Comparison of ENCODE assay signal across 31 mouse cellular contexts in the genomic region with DNA sequence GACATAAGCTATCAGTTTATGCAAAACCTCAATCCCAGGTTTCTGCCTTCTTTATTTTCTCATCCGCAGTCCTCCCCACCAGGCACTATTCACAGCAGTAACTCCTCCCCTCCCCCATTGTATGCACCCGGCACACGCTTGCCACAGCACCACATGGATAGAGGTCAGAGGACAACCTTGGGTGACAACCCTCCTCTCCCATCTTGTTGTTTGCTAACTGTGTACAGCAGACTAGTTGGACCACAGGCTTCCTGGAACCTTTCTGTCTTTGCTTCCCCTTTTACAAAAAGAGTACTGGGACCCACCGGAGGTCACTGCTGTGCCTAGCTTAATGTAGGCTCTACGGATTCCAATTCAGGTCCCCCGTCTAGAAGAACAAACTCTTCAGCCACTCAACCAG. TPM values are rescaled to one million over a fixed set of nuclear protein-coding genes. Genes with fewer than 3 reads are reported as not detected.
DNase-seq lines count a peak whose midpoint lies in the region; ATAC-seq and TF ChIP-seq lines count a peak whose summit lies in the region.
"Had no signal": no experiment of that assay in that cellular context is flagged by ENCODE, and none has a peak within 500 bp of the region (broad histone marks: within the 10 kb centered on the region; RNA-seq: fewer than 3 reads in every experiment).

No protein-coding gene starts in this region.

- no peak overlapping the region for H3K9ac ChIP-seq in liver, embryonic 14.5 days (replicated peaks)
- H3K9ac ChIP-seq: embryonic facial prominence, embryonic 15.5 days; heart, embryonic 13.5 days; hindbrain, embryonic 13.5 days; liver, embryonic 15.5 days; midbrain, embryonic 12.5 days had no signal

- peak; percentile 23 for DNase-seq in R1 (ENCODE audit: low read depth, low spot score)
- no peak for DNase-seq in liver, embryonic 14.5 days (ENCODE audit: low read depth in 3 of 3, low spot score in 3 of 3)
- no peak for DNase-seq in layer of hippocampus, adult 2 months (ENCODE audit: low spot score in 2 of 2)
- DNase-seq in spleen, adult 12 weeks (ENCODE audit: low spot score) = no peak
- DNase-seq in lung, postnatal 14 days = no peak
- DNase-seq: adrenal gland, postnatal 10 days; B cell, adult 2 months; cerebellum, adult 8-10 months; heart, adult 11 months; heart, postnatal 14 days; kidney, adult 18-20 months; kidney, postnatal 4 days; layer of hippocampus, adult 9-11 months; right cerebral cortex, postnatal 14 days; spleen, adult 18-20 months; thymus, postnatal 14 days had no signal

- 27% methylated on average over 6 of the region's 6 CpGs for WGBS in liver, embryonic 14.5 days (ENCODE audit: insufficient replicate concordance)

- peak; percentile 94 for ATAC-seq in granulocyte monocyte progenitor cell, adult 5-6 weeks (replicated peaks; ENCODE audit: poor library complexity, severe bottlenecking)
- ATAC-seq in liver, embryonic 14.5 days (ENCODE audit: insufficient read depth) = peak; percentile 51; the same call in 1 of the 2 replicates
- 0 out of 2 replicates have a peak, but pooled peaks have one; percentile 40 for ATAC-seq in megakaryocyte-erythroid progenitor cell, adult 5-6 weeks (replicated peaks; ENCODE audit: low FRiP score, low TSS enrichment, poor library complexity, severe bottlenecking)
- ATAC-seq: activated CD4-positive, CD25-positive, alpha-beta regulatory T cell, adult 4 months; forebrain, embryonic 14.5 days; inflammation-experienced regulatory T-cells, adult 6 months; Patski had no signal

- no peak overlapping the region for H3K27ac ChIP-seq in liver, embryonic 14.5 days
- H3K27ac ChIP-seq in layer of hippocampus, adult 2 months = no peak overlapping the region
- H3K27ac ChIP-seq: embryonic facial prominence, embryonic 15.5 days; heart, embryonic 13.5 days; hindbrain, embryonic 13.5 days; liver, embryonic 15.5 days; midbrain, embryonic 12.5 days had no signal

- H3K4me2 ChIP-seq in liver, embryonic 14.5 days (ENCODE audit: low read depth) = no peak overlapping the region
- H3K4me2 ChIP-seq: embryonic facial prominence, embryonic 15.5 days; heart, embryonic 13.5 days; hindbrain, embryonic 13.5 days; liver, embryonic 15.5 days; midbrain, embryonic 12.5 days had no signal

- H3K27me3 ChIP-seq in liver, embryonic 14.5 days (ENCODE audit: control insufficient read depth, insufficient read depth, low read length) = no peaks in the 10 kb centered on the region
- H3K27me3 ChIP-seq: CH12.LX; embryonic facial prominence, embryonic 15.5 days; heart, embryonic 13.5 days; hindbrain, embryonic 13.5 days; liver, embryonic 15.5 days; midbrain, embryonic 12.5 days; Patski had no signal

- H3K4me1 ChIP-seq in liver, embryonic 14.5 days (replicated peaks; ENCODE audit: control insufficient read depth in 2 of 2, insufficient read depth in 2 of 2, low read length in 1 of 2) = peaks cover 0 to 8% of the 10 kb centered on the region in 2 experiments; a peak in 1 of 4 replicates
- H3K4me1 ChIP-seq: embryonic facial prominence, embryonic 15.5 days; heart, embryonic 13.5 days; hindbrain, embryonic 13.5 days; midbrain, embryonic 12.5 days had no signal

- no peaks in the 10 kb centered on the region for H3K9me3 ChIP-seq in liver, embryonic 14.5 days (ENCODE audit: control insufficient read depth, low read length)
- H3K9me3 ChIP-seq: embryonic facial prominence, embryonic 15.5 days; G1E; heart, embryonic 13.5 days; hindbrain, embryonic 13.5 days; liver, embryonic 15.5 days; midbrain, embryonic 12.5 days had no signal

- TF ChIP-seq EP300 in liver, embryonic 14.5 days (IDR thresholded peaks at IDR 0.05; ENCODE audit: low read depth) = no peak

- TF ChIP-seq CTCF in liver, embryonic 14.5 days (IDR thresholded peaks at IDR 0.05; ENCODE audit: low read depth) = no peak
- TF ChIP-seq CTCF in layer of hippocampus, adult 2 months (conservative IDR thresholded peaks at IDR 0.05) = no peak

- no peaks in the 10 kb centered on the region for H3K36me3 ChIP-seq in liver, embryonic 14.5 days (replicated peaks; ENCODE audit: control insufficient read depth, insufficient read depth, low read depth)

- no peak overlapping the region for H3K4me3 ChIP-seq in liver, embryonic 14.5 days (ENCODE audit: insufficient read depth in 1 of 2, low read depth in 2 of 2, low read length in 2 of 2)
- H3K4me3 ChIP-seq in layer of hippocampus, adult 2 months = no peak overlapping the region
- H3K4me3 ChIP-seq: embryonic facial prominence, embryonic 15.5 days; heart, embryonic 13.5 days; hindbrain, embryonic 13.5 days; liver, embryonic 15.5 days; midbrain, embryonic 12.5 days had no signal

RNA-seq across cellular contexts. Expression of a gene that starts 21.0 kb away (rescaled TPM):
- 1.7 and 87.9 TPM in 2 replicates for total RNA-seq in granulocyte monocyte progenitor cell, adult 5-6 weeks (2014; fragmentation: Nextera tagmentation)
- 228 and 233 TPM in 2 replicates for total RNA-seq in granulocyte monocyte progenitor cell, adult 5-6 weeks (2017)
- 38.4 and 42.6 TPM in 2 replicates for polyA plus RNA-seq in liver, embryonic 14.5 days (2012; rRNA removed)
- polyA plus RNA-seq in liver, embryonic 14.5 days (2014; fragmentation: Nextera tagmentation; extraction: Ambion mirVana) = 91.5 and 124 TPM in 2 replicates
- 415 TPM in 1 of 2 replicates, not detected in the other for total RNA-seq in megakaryocyte-erythroid progenitor cell, adult 5-6 weeks (2014; fragmentation: Nextera tagmentation)
- total RNA-seq in megakaryocyte-erythroid progenitor cell, adult 5-6 weeks (2017) = 12.5 and 64.5 TPM in 2 replicates
- total RNA-seq in layer of hippocampus, adult 2 months (2021) = not detected
- total RNA-seq: CH12.LX; gastrocnemius, adult 8-10 months had no signal
- polyA plus RNA-seq: activated CD4-positive, CD25-positive, alpha-beta regulatory T cell, adult 4 months; Patski; testis, adult 2 months had no signal

RNA-seq across cellular contexts. Expression of a gene that starts 32.5 kb away (rescaled TPM):
- 12.7 and 17.7 TPM in 2 replicates for total RNA-seq in granulocyte monocyte progenitor cell, adult 5-6 weeks (2014; fragmentation: Nextera tagmentation)
- total RNA-seq in granulocyte monocyte progenitor cell, adult 5-6 weeks (2017) = 3.0 and 3.2 TPM in 2 replicates
- polyA plus RNA-seq in liver, embryonic 14.5 days (2012; rRNA removed) = 3.9 and 4.3 TPM in 2 replicates
- polyA plus RNA-seq in liver, embryonic 14.5 days (2014; fragmentation: Nextera tagmentation; extraction: Ambion mirVana) = 2.8 and 3.8 TPM in 2 replicates
- total RNA-seq in megakaryocyte-erythroid progenitor cell, adult 5-6 weeks (2014; fragmentation: Nextera tagmentation) = 17.7 and 24.3 TPM in 2 replicates
- total RNA-seq in megakaryocyte-erythroid progenitor cell, adult 5-6 weeks (2017) = 1.9 and 11.0 TPM in 2 replicates
- total RNA-seq in layer of hippocampus, adult 2 months (2021) = 10 to 100 TPM; 57.2 to 57.8 TPM

RNA-seq across cellular contexts. Expression of a gene that starts 35.9 kb away (rescaled TPM):
- 14.8 and 16.0 TPM in 2 replicates for total RNA-seq in granulocyte monocyte progenitor cell, adult 5-6 weeks (2014; fragmentation: Nextera tagmentation)
- total RNA-seq in granulocyte monocyte progenitor cell, adult 5-6 weeks (2017) = 9.5 and 9.6 TPM in 2 replicates
- 2.4 and 2.8 TPM in 2 replicates for polyA plus RNA-seq in liver, embryonic 14.5 days (2012; rRNA removed)
- 1.8 and 2.4 TPM in 2 replicates for polyA plus RNA-seq in liver, embryonic 14.5 days (2014; fragmentation: Nextera tagmentation; extraction: Ambion mirVana)
- total RNA-seq in megakaryocyte-erythroid progenitor cell, adult 5-6 weeks (2014; fragmentation: Nextera tagmentation) = 3.7 and 9.7 TPM in 2 replicates
- 7.7 and 8.6 TPM in 2 replicates for total RNA-seq in megakaryocyte-erythroid progenitor cell, adult 5-6 weeks (2017)
- 10 to 100 TPM; 22.0 to 25.4 TPM for total RNA-seq in layer of hippocampus, adult 2 months (2021)

RNA-seq across cellular contexts. Expression of a gene that starts 36.2 kb away (rescaled TPM):
- total RNA-seq in granulocyte monocyte progenitor cell, adult 5-6 weeks (2014; fragmentation: Nextera tagmentation) = 0.34 and 4.1 TPM in 2 replicates
- total RNA-seq in granulocyte monocyte progenitor cell, adult 5-6 weeks (2017) = 0.90 and 1.3 TPM in 2 replicates
- polyA plus RNA-seq in liver, embryonic 14.5 days (2012; rRNA removed) = 0.10 and 0.19 TPM in 2 replicates
- polyA plus RNA-seq in liver, embryonic 14.5 days (2014; fragmentation: Nextera tagmentation; extraction: Ambion mirVana) = 0.10 and 0.37 TPM in 2 replicates
- 0.77 and 1.1 TPM in 2 replicates for total RNA-seq in megakaryocyte-erythroid progenitor cell, adult 5-6 weeks (2014; fragmentation: Nextera tagmentation)
- total RNA-seq in megakaryocyte-erythroid progenitor cell, adult 5-6 weeks (2017) = 1.3 and 1.6 TPM in 2 replicates
- total RNA-seq in layer of hippocampus, adult 2 months (2021) = 1 to 10 TPM; 3.5 to 3.7 TPM

Comparison
In these comparisons a context has a peak if more than half of its experiments do, and no peak if none do; other contexts are left out.
1. ATAC-seq: peak in every context shown above with its lines; median percentile 94 in granulocyte monocyte progenitor cell, adult 5-6 weeks; 51 in liver, embryonic 14.5 days; 40 in megakaryocyte-erythroid progenitor cell, adult 5-6 weeks.